Mouse (Mus musculus) cerebellum, adult 2 months (tissue): ENCODE measurements around the gene Cpt1c.

Source experiments
- CTCF ChIP-seq: fragments of 200-500 bp; IDR thresholded peaks from 2 replicates; pipeline ENCODE4 v1.5.1; 2011; ENCODE audit warnings: low read depth, mild to moderate bottlenecking, control low read depth, low read length, moderate library complexity, borderline replicate concordance; ENCODE audit not compliant: insufficient read depth
- POLR2A ChIP-seq: fragments of 200-500 bp; IDR thresholded peaks from 2 replicates; pipeline ENCODE4 v1.6.1; 2011; ENCODE audit warnings: low read length, control low read depth, borderline replicate concordance; ENCODE audit not compliant: insufficient read depth

GRCm38 (mm10) chr7:44925468-44925867 lies 49.2 kb downstream of the Cpt1c start:
- peak; percentile 63 for TF ChIP-seq CTCF
- TF ChIP-seq POLR2A = no peak
